8 mouse cellular contexts compared by ENCODE assay signal in the genomic region with DNA sequence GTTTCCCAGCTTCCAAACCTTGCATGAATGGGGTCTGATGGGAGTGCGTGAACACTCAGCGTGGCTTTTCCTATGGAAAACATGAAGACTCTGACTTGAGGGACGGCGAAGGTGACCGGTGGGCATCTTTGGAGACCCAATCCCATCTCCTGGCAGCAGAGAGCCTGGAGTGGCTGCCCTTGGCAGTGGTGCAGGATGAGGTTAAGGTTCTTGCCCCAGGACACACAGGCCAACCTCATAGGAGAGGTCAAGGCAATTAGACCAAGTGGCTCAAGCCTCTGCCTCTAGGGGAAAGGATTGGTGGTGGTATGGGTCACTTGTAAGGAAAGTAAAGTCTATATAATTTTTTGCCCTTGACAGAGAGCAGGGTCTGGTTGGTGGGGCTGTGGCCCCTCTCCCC. TPM values are rescaled to one million over a fixed set of nuclear protein-coding genes. Genes with fewer than 3 reads are reported as not detected.
DNase-seq lines count a peak whose midpoint lies in the region; ATAC-seq lines count a peak whose summit lies in the region.

No protein-coding gene starts in this region.

- H3K27me3 ChIP-seq in erythroblast, embryonic 14.5 days (ENCODE audit: control insufficient read depth): no peaks in the 10 kb centered on the region; the same call in 1 of the 2 replicates
- H3K27me3 ChIP-seq in limb, embryonic 13.5 days: no peaks in the 10 kb centered on the region
- H3K27me3 ChIP-seq in stomach, embryonic 16.5 days (ENCODE audit: control insufficient read depth, insufficient read depth, low read length): no peaks in the 10 kb centered on the region

- H3K4me3 ChIP-seq in erythroblast, embryonic 14.5 days (replicated peaks): peak overlapping the region; percentile 61
- H3K4me3 ChIP-seq in limb, embryonic 13.5 days: peak overlapping the region; percentile 49
- peak overlapping the region; percentile 75 for H3K4me3 ChIP-seq in stomach, embryonic 16.5 days (replicated peaks; ENCODE audit: low read length)

- 37% methylated on average over 5 of the region's 5 CpGs for WGBS in limb, embryonic 13.5 days
- WGBS in stomach, embryonic 16.5 days: 40% methylated on average over 5 of the region's 5 CpGs

- peaks cover 14% of the 10 kb centered on the region; the same call in 1 of the 2 replicates for H3K36me3 ChIP-seq in erythroblast, embryonic 14.5 days (ENCODE audit: control insufficient read depth)
- peaks cover 28% of the 10 kb centered on the region for H3K36me3 ChIP-seq in limb, embryonic 13.5 days
- peaks cover 16% of the 10 kb centered on the region for H3K36me3 ChIP-seq in stomach, embryonic 16.5 days (ENCODE audit: control insufficient read depth, insufficient read depth, low read length)

- no peak for ATAC-seq in erythroblast, adult 5-6 weeks (replicated peaks; ENCODE audit: low FRiP score, poor library complexity, severe bottlenecking)
- ATAC-seq in limb, embryonic 13.5 days (ENCODE audit: low FRiP score, low read depth): no peak
- no peak for ATAC-seq in stomach, embryonic 16.5 days (ENCODE audit: insufficient read depth, low FRiP score)
- ATAC-seq in monocyte, adult 5-6 weeks (replicated peaks; ENCODE audit: insufficient number of reproducible peaks, low FRiP score, low TSS enrichment, poor library complexity, severe bottlenecking): no peak

- H3K9me3 ChIP-seq in erythroblast, embryonic 14.5 days (ENCODE audit: control insufficient read depth, low read length): no peaks in the 10 kb centered on the region
- H3K9me3 ChIP-seq in limb, embryonic 13.5 days: no peaks in the 10 kb centered on the region
- no peaks in the 10 kb centered on the region for H3K9me3 ChIP-seq in stomach, embryonic 16.5 days (replicated peaks; ENCODE audit: control insufficient read depth, low read length)

- peak overlapping the region; percentile 72 for H3K9ac ChIP-seq in limb, embryonic 13.5 days
- peak overlapping the region; percentile 82 for H3K9ac ChIP-seq in stomach, embryonic 16.5 days (ENCODE audit: low read length)

- peak overlapping the region; percentile 95 for H3K27ac ChIP-seq in limb, embryonic 13.5 days
- H3K27ac ChIP-seq in stomach, embryonic 16.5 days (ENCODE audit: low read length): peak overlapping the region; percentile 96

- H3K4me2 ChIP-seq in limb, embryonic 13.5 days (replicated peaks): peak overlapping the region; percentile 79
- H3K4me2 ChIP-seq in stomach, embryonic 16.5 days (ENCODE audit: low read depth, low read length): peak overlapping the region; percentile 89

- H3K4me1 ChIP-seq in erythroblast, embryonic 14.5 days (ENCODE audit: control insufficient read depth): peaks cover 38% of the 10 kb centered on the region
- H3K4me1 ChIP-seq in limb, embryonic 13.5 days: peaks cover 36% of the 10 kb centered on the region
- H3K4me1 ChIP-seq in stomach, embryonic 16.5 days (ENCODE audit: control insufficient read depth, insufficient read depth, low read length): peaks cover 28% of the 10 kb centered on the region

- peak; percentile 11 to 18 for DNase-seq in spleen, postnatal 10 days (ENCODE audit: low spot score in 2 of 2)
- no peak for DNase-seq in spleen, postnatal 36 days (ENCODE audit: low spot score in 2 of 2)
- no peak for DNase-seq in layer of hippocampus, postnatal 25 days (ENCODE audit: extremely low spot score in 1 of 2, low spot score in 1 of 2)

RNA-seq across cellular contexts. Expression of gene Smtn, which starts 4.3 kb away (rescaled TPM):
- 0.65 and 0.67 TPM in 2 replicates for polyA plus RNA-seq in erythroblast, embryonic 14.5 days (2012)
- 4.2 and 13.6 TPM in 2 replicates for total RNA-seq in erythroblast, adult 5-6 weeks (2015; ENCODE audit: low replicate concordance)
- total RNA-seq in erythroblast, adult 5-6 weeks (2017; ENCODE audit: low replicate concordance): 2.0 and 2.7 TPM in 2 replicates
- 57.8 and 63.6 TPM in 2 replicates for polyA plus RNA-seq in limb, embryonic 13.5 days (2015; fragmentation: Nextera tagmentation; extraction: Ambion mirVana)
- 122 and 128 TPM in 2 replicates for polyA plus RNA-seq in stomach, embryonic 16.5 days (2015; fragmentation: Nextera tagmentation; extraction: Ambion mirVana)
- total RNA-seq in monocyte, adult 5-6 weeks (2017): 1.4 to 6.2 TPM (median 2.6 TPM) in 3 replicates
- total RNA-seq in layer of hippocampus, postnatal 25 days (2021): 1 to 10 TPM; 8.8 to 8.9 TPM

RNA-seq across cellular contexts. Expression of gene Selenom, which starts 21.6 kb away (rescaled TPM):
- 0.37 and 0.41 TPM in 2 replicates for polyA plus RNA-seq in erythroblast, embryonic 14.5 days (2012)
- total RNA-seq in erythroblast, adult 5-6 weeks (2015; ENCODE audit: low replicate concordance): not detected in 2 replicates
- 1.5 TPM in 1 of 2 replicates, not detected in the other for total RNA-seq in erythroblast, adult 5-6 weeks (2017; ENCODE audit: low replicate concordance)
- 142 and 153 TPM in 2 replicates for polyA plus RNA-seq in limb, embryonic 13.5 days (2015; fragmentation: Nextera tagmentation; extraction: Ambion mirVana)
- polyA plus RNA-seq in stomach, embryonic 16.5 days (2015; fragmentation: Nextera tagmentation; extraction: Ambion mirVana): 169 and 176 TPM in 2 replicates
- total RNA-seq in monocyte, adult 5-6 weeks (2017): 3.0 to 22.8 TPM (median 7.5 TPM) in 3 replicates
- 100 to 1,000 TPM; 204 to 221 TPM for total RNA-seq in layer of hippocampus, postnatal 25 days (2021)

RNA-seq across cellular contexts. Expression of gene Inpp5j, which starts 31.5 kb away (rescaled TPM):
- 0.01 TPM in 1 of 2 replicates, not detected in the other for polyA plus RNA-seq in erythroblast, embryonic 14.5 days (2012)
- total RNA-seq in erythroblast, adult 5-6 weeks (2015; ENCODE audit: low replicate concordance): 0.38 and 2.5 TPM in 2 replicates
- 0.34 and 0.42 TPM in 2 replicates for total RNA-seq in erythroblast, adult 5-6 weeks (2017; ENCODE audit: low replicate concordance)
- 0.09 and 0.23 TPM in 2 replicates for polyA plus RNA-seq in limb, embryonic 13.5 days (2015; fragmentation: Nextera tagmentation; extraction: Ambion mirVana)
- polyA plus RNA-seq in stomach, embryonic 16.5 days (2015; fragmentation: Nextera tagmentation; extraction: Ambion mirVana): 3.4 and 3.5 TPM in 2 replicates
- 0.68 to 5.5 TPM (median 2.3 TPM) in 3 replicates for total RNA-seq in monocyte, adult 5-6 weeks (2017)
- total RNA-seq in layer of hippocampus, postnatal 25 days (2021): 10 to 100 TPM; 76.9 to 78.3 TPM

RNA-seq across cellular contexts. Expression of gene Pla2g3, which starts 48.0 kb away (rescaled TPM):
- polyA plus RNA-seq in erythroblast, embryonic 14.5 days (2012): 0.01 TPM in 1 of 2 replicates, not detected in the other
- total RNA-seq in erythroblast, adult 5-6 weeks (2015; ENCODE audit: low replicate concordance): not detected in 2 replicates
- 0.28 TPM in 1 of 2 replicates, not detected in the other for total RNA-seq in erythroblast, adult 5-6 weeks (2017; ENCODE audit: low replicate concordance)
- 0.22 and 0.38 TPM in 2 replicates for polyA plus RNA-seq in limb, embryonic 13.5 days (2015; fragmentation: Nextera tagmentation; extraction: Ambion mirVana)
- 1.8 and 4.5 TPM in 2 replicates for polyA plus RNA-seq in stomach, embryonic 16.5 days (2015; fragmentation: Nextera tagmentation; extraction: Ambion mirVana)
- total RNA-seq in monocyte, adult 5-6 weeks (2017): 0.29 to 3.8 TPM in 2 of 3 replicates, not detected in the other
- 1 to 10 TPM; 1.9 to 2.1 TPM for total RNA-seq in layer of hippocampus, postnatal 25 days (2021)

Comparison
In these comparisons a context has a peak if more than half of its experiments do, and no peak if none do; other contexts are left out.
1. DNase-seq: peak in spleen, postnatal 10 days (2 of 2); none in spleen, postnatal 36 days (0 of 2) and layer of hippocampus, postnatal 25 days (0 of 2).
2. RNA of gene Inpp5j, which starts 31.5 kb away (total RNA-seq): 76.9 to 78.3 TPM in layer of hippocampus, postnatal 25 days; 0.68 to 5.5 TPM in monocyte, adult 5-6 weeks and 0.34 to 2.5 TPM in erythroblast, adult 5-6 weeks; every median in the first group is over 10 times any median in the second.
3. Peak in every context shown above with its lines, with median percentiles within 50 percentile points of each other: H3K4me3 ChIP-seq.